Mouse (Mus musculus) midbrain, embryonic 11.5 days (tissue): ENCODE data around the gene 3110001I22Rik. TPM values are rescaled to one million over a fixed set of nuclear protein-coding genes. Genes with fewer than 3 reads are reported as not detected.
A peak's percentile ranks its signal among the peaks of the same experiment; 100 is the strongest.
"Not testable (repeated sequence)": the region's sequence is repeated elsewhere in the genome, so short reads cannot be mapped to it uniquely, and the experiment has no call there.

Experiments
- ATAC-seq: fragments of 200-750 bp; cut with Nextera tagmentation; 2 replicates; pipeline ENCODE4 v1.8.0; 2017; ENCODE audit warnings: moderate TSS enrichment, moderate library complexity; ENCODE audit not compliant: low FRiP score
- DNase-seq: peaks from one replicate; pipeline ENCODE4 v3.0.0; 2015; ENCODE audit warnings: low spot score; ENCODE audit errors: missing footprints
- H3K27ac ChIP-seq: fragments of 300-500 bp; sonication (generic); 2 replicates; pipeline ENCODE4 v1.5.1; 2014; ENCODE audit warnings: low read depth, low read length
- H3K27me3 ChIP-seq: fragments of 300-500 bp; sonication (generic); 2 replicates; pipeline ENCODE4 v1.6.1; 2014; ENCODE audit warnings: mild to moderate bottlenecking, low read length, moderate library complexity, mixed read lengths; ENCODE audit not compliant: control insufficient read depth, insufficient read depth
- H3K36me3 ChIP-seq: fragments of 300-500 bp; sonication (generic); 2 replicates; pipeline ENCODE4 v1.6.1; 2014; ENCODE audit warnings: mild to moderate bottlenecking, low read length, moderate library complexity, mixed read lengths; ENCODE audit not compliant: control insufficient read depth, insufficient read depth
- H3K4me1 ChIP-seq: fragments of 300-500 bp; sonication (generic); 2 replicates; pipeline ENCODE4 v1.6.1; 2014; ENCODE audit warnings: low read length; ENCODE audit not compliant: control insufficient read depth, insufficient read depth
- H3K4me2 ChIP-seq: fragments of 300-500 bp; sonication (generic); 2 replicates; pipeline ENCODE4 v1.6.1; 2014; ENCODE audit warnings: mild to moderate bottlenecking, moderate library complexity
- H3K4me3 ChIP-seq: fragments of 300-500 bp; sonication (generic); 2 replicates; pipeline ENCODE4 v1.5.1; 2014; ENCODE audit warnings: low read depth, low read length
- H3K9ac ChIP-seq: fragments of 300-500 bp; sonication (generic); 2 replicates; pipeline ENCODE4 v1.6.1; 2014; ENCODE audit warnings: low read length
- H3K9me3 ChIP-seq: fragments of 300-500 bp; sonication (generic); 2 replicates; pipeline ENCODE4 v1.6.1; 2016; ENCODE audit warnings: low read length; ENCODE audit not compliant: control insufficient read depth
- WGBS: fragments of 180-500 bp; shearing (Covaris S2); extraction: QIAGEN DNeasy Blood & Tissue Kit; methylation state at CpG from one replicate; pipeline ENCODE4 v1.1.7; 2014; 5-methylcytosine and 5-hydroxymethylcytosine counted together
- polyA plus RNA-seq: library from polyadenylated mRNA; unstranded; fragments of >200 nt; fragmentation: Nextera tagmentation; extraction: Ambion mirVana; gene quantifications from 2 replicates; pipeline ENCODE4 v1.2.1, GENCODE M21; 2014

Gene 3110001I22Rik
- polyA plus RNA-seq = 11.5 and 12.6 TPM in 2 replicates

- H3K27me3 ChIP-seq = no peaks in the 10 kb centered on the region
- under 1% methylated on average over 54 of the region's 54 CpGs for WGBS
- H3K9me3 ChIP-seq = no peaks in the 10 kb centered on the region
- H3K9ac ChIP-seq = peak within 1 kb of the TSS; percentile 85
- DNase-seq (peak; percentile 99), ATAC-seq (peak; percentile 94)
- H3K4me1 ChIP-seq = peaks cover 8% of the 10 kb centered on the region
- peaks cover 3% of the 10 kb centered on the region; the same call in 1 of the 2 replicates for H3K36me3 ChIP-seq
- peak within 1 kb of the TSS; percentile 85 for H3K4me2 ChIP-seq
- H3K4me3 ChIP-seq = peak within 1 kb of the TSS; percentile 76
- peak within 1 kb of the TSS; percentile 26; the same call in 1 of the 2 replicates for H3K27ac ChIP-seq
These were observed at the start of gene 3110001I22Rik, which contains the start of gene Bfar for GRCm38 (mm10) chr16:13671685-13672385. TSS of gene 3110001I22Rik (plus strand) at chr16:13671929. TSS of gene Bfar (plus strand) at chr16:13671858.

- no peak for ATAC-seq
- H3K36me3 ChIP-seq = 0 out of 2 replicates have a peak, but pooled peaks cover 3% of the 10 kb centered on the region
These were observed 43.4 kb upstream of the 3110001I22Rik start for GRCm38 (mm10) chr16:13628345-13628744.

GRCm38 (mm10) chr16:13638198-13638597 lies 33.5 kb upstream of the 3110001I22Rik start:
- whole genome bisulfite sequencing = 39% methylated on average over 2 of the region's 2 CpGs
- ATAC-seq = peak; percentile 16; the same call in 1 of the 2 replicates
- H3K4me3 ChIP-seq, DNase-seq, H3K27me3 ChIP-seq, H3K9me3 ChIP-seq, H3K4me1 ChIP-seq, H3K27ac ChIP-seq, H3K4me2 ChIP-seq, H3K36me3 ChIP-seq, H3K9ac ChIP-seq: not testable (repeated sequence)

More at GRCm38 (mm10) chr16:13628345-13628744, 43.4 kb upstream of the 3110001I22Rik start:
- no peaks in the 10 kb centered on the region for H3K9me3 ChIP-seq
- H3K27me3 ChIP-seq = no peaks in the 10 kb centered on the region
- no peak for DNase-seq
- H3K4me1 ChIP-seq = no peaks in the 10 kb centered on the region
- H3K9ac ChIP-seq = no peak overlapping the region
- H3K4me3 ChIP-seq = no peak overlapping the region
- H3K27ac ChIP-seq = no peak overlapping the region
- 55% methylated on average over 5 of the region's 5 CpGs for WGBS
- H3K4me2 ChIP-seq = no peak overlapping the region

GRCm38 (mm10) chr16:13639508-13639907 lies 32.2 kb upstream of the 3110001I22Rik start:
- Histone ChIP-seq H3K27ac (no peak overlapping the region), H3K36me3 (peaks cover 3% of the 10 kb centered on the region), H3K4me3 (no peak overlapping the region), H3K27me3 (no peaks in the 10 kb centered on the region), H3K4me2 (no peak overlapping the region), H3K9me3 (no peaks in the 10 kb centered on the region), H3K9ac (no peak overlapping the region), H3K4me1 (peaks cover 4% of the 10 kb centered on the region; the same call in 1 of the 2 replicates)
- no peak for ATAC-seq
- DNase-seq = no peak
- WGBS = 89% methylated on average over 5 of the region's 5 CpGs

GRCm38 (mm10) chr16:13640064-13640463 lies 31.7 kb upstream of the 3110001I22Rik start:
- peaks cover 4% of the 10 kb centered on the region; the same call in 1 of the 2 replicates for H3K4me1 ChIP-seq
- H3K4me2 ChIP-seq = no peak overlapping the region
- DNase-seq = no peak
- no peaks in the 10 kb centered on the region for H3K27me3 ChIP-seq
- no peak overlapping the region for H3K4me3 ChIP-seq
- 83% methylated on average over 7 of the region's 7 CpGs for WGBS
- peaks cover 3% of the 10 kb centered on the region for H3K36me3 ChIP-seq
- H3K9ac ChIP-seq = no peak overlapping the region
- no peaks in the 10 kb centered on the region for H3K9me3 ChIP-seq
- no peak overlapping the region for H3K27ac ChIP-seq
- no peak for ATAC-seq

GRCm38 (mm10) chr16:13644474-13644873 lies 27.3 kb upstream of the 3110001I22Rik start:
- no peaks in the 10 kb centered on the region for H3K4me1 ChIP-seq
- no peak overlapping the region for H3K4me3 ChIP-seq
- no peaks in the 10 kb centered on the region for H3K9me3 ChIP-seq
- ATAC-seq = no peak
- no peak overlapping the region for H3K9ac ChIP-seq
- no peaks in the 10 kb centered on the region for H3K27me3 ChIP-seq
- no peaks in the 10 kb centered on the region; the same call in 1 of the 2 replicates for H3K36me3 ChIP-seq
- 93% methylated on average over 3 of the region's 3 CpGs for WGBS
- H3K4me2 ChIP-seq = no peak overlapping the region
- no peak overlapping the region for H3K27ac ChIP-seq
- no peak for DNase-seq

GRCm38 (mm10) chr16:13645930-13646329 lies 25.8 kb upstream of the 3110001I22Rik start:
- no peak overlapping the region for H3K27ac ChIP-seq
- DNase-seq = no peak
- 88% methylated on average over 4 of the region's 4 CpGs for WGBS
- peaks cover 2% of the 10 kb centered on the region; the same call in 1 of the 2 replicates for H3K36me3 ChIP-seq
- H3K9me3 ChIP-seq = no peaks in the 10 kb centered on the region
- no peak overlapping the region for H3K4me3 ChIP-seq
- H3K9ac ChIP-seq = no peak overlapping the region
- H3K4me1 ChIP-seq = no peaks in the 10 kb centered on the region
- H3K4me2 ChIP-seq = no peak overlapping the region
- no peaks in the 10 kb centered on the region for H3K27me3 ChIP-seq
- ATAC-seq = no peak

- Histone ChIP-seq H3K4me1 (no peaks in the 10 kb centered on the region), H3K27ac (no peak overlapping the region), H3K4me3 (no peak overlapping the region), H3K9ac (no peak overlapping the region), H3K4me2 (no peak overlapping the region), H3K27me3 (no peaks in the 10 kb centered on the region), H3K9me3 (no peaks in the 10 kb centered on the region), H3K36me3 (peaks cover 10% of the 10 kb centered on the region)
- ATAC-seq (no peak), DNase-seq (no peak)
- 97% methylated on average over 3 of the region's 3 CpGs for WGBS
These were observed 12.8 kb upstream of the 3110001I22Rik start for GRCm38 (mm10) chr16:13658886-13659285.

GRCm38 (mm10) chr16:13660736-13661135 lies 11.0 kb upstream of the 3110001I22Rik start:
- no peak overlapping the region for H3K9ac ChIP-seq
- ATAC-seq = no peak
- no peak overlapping the region for H3K27ac ChIP-seq
- H3K4me3 ChIP-seq = no peak overlapping the region
- no peaks in the 10 kb centered on the region for H3K27me3 ChIP-seq
- H3K4me1 ChIP-seq = no peaks in the 10 kb centered on the region
- WGBS = 91% methylated on average over 9 of the region's 9 CpGs
- peaks cover 9% of the 10 kb centered on the region for H3K36me3 ChIP-seq
- no peak for DNase-seq
- H3K9me3 ChIP-seq = no peaks in the 10 kb centered on the region
- no peak overlapping the region for H3K4me2 ChIP-seq
